Mouse (Mus musculus): ENCODE results near the gene Flt1.

DNA sequence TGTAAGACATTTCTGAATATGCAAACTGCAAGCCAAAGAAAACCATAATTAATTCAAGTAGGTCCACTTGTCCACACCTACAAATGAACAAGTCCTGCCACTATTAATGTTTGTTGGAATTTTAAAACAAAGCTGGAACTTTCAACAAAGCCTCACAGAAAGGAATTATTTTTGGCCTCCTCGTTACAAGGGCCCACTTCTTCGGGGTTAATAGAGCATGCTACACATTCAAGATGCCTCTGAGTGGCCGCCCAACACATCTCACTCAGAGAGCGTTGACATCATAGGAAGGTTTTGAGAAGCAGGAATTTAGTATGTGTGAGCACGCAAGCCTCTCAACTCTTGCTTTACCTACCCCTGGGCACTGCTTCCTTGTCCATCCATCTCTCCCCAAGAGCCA, 50.0 kb downstream of the Flt1 start:
- TF ChIP-seq HCFC1 (IDR thresholded peaks at IDR 0.05; ENCODE audit: borderline replicate concordance, insufficient read depth, low read length) (no peak), ZNF384 (IDR thresholded peaks at IDR 0.05; ENCODE audit: low read depth, low read length) (no peak)
